Mouse (Mus musculus): ENCODE data around the gene Msmo1. TPM values are rescaled to one million over a fixed set of nuclear protein-coding genes. Genes with fewer than 3 reads are reported as not detected.

Msmo1 gene
- polyA plus RNA-seq, 1 experiment from 2014 or later, result 180 TPM

DNA sequence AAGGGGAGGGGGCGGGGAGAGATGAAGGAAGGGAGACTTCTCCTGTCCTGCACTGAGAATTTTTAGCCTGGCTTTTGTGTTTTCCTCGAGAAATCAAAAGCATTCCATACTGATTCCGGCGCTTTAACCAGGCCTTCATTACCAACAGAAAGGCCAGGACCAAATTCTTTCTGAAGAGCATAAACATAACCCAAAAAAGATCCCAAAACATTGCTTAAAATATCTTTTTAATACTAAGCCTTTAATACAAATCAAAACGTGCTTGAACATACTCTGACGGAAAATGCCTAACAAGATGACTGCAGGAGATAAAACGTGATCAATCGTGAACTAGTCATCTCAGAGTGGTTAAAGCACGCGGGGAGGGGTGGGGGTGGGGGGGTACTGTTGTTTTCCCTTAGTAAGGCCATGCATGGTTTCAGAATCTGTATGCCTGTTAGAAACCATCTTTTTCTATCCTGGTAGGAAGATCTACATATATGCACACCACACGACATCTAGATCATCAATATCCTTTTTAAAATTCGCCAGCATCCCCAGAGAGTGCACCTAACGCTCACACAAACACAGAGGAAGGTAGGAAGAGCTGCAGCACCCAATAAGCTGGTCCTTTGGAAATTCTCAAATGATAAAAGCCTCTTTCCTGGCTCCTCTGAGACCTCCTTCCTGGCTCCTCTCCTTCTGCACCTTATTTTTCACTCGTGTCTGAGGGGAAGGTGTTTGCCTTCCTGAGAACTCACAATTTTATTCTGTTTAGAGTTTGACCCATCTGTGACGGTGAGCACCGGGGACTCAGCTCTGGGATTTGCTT lies 41.8 kb downstream of the Msmo1 start:
- Histone ChIP-seq H3K36me3 (replicated peaks; ENCODE audit: control insufficient read depth, insufficient read depth) (no peaks in the 10 kb centered on the region), H3K4me1 (replicated peaks; ENCODE audit: control insufficient read depth, insufficient read depth, low read length) (peaks cover 20% of the 10 kb centered on the region), H3K4me2 (replicated peaks) (peak overlapping the region; percentile 53), H3K27ac (peak overlapping the region; percentile 98), H3K4me3 (replicated peaks; ENCODE audit: low read length) (peak overlapping the region; percentile 73), H3K9me3 (ENCODE audit: control insufficient read depth, low read length) (no peaks in the 10 kb centered on the region), H3K9ac (peak overlapping the region; percentile 95), H3K27me3 (ENCODE audit: control insufficient read depth, insufficient read depth, low read length) (no peaks in the 10 kb centered on the region)
- WGBS, result 6% methylated on average over 16 of the region's 16 CpGs
- ATAC-seq (ENCODE audit: low FRiP score) (peak; percentile 10; the same call in 1 of the 2 replicates), DNase-seq (ENCODE audit: low spot score) (peak; percentile 53)

- H3K27ac ChIP-seq, result peak overlapping the region; percentile 49; the same call in 1 of the 2 replicates
- H3K27me3 ChIP-seq (ENCODE audit: control insufficient read depth, insufficient read depth, low read length), result no peaks in the 10 kb centered on the region
- H3K4me3 ChIP-seq (replicated peaks; ENCODE audit: low read length), result peak overlapping the region; percentile 73
- peak overlapping the region; percentile 95 for H3K9ac ChIP-seq
- peaks cover 20% of the 10 kb centered on the region for H3K4me1 ChIP-seq (replicated peaks; ENCODE audit: control insufficient read depth, insufficient read depth, low read length)
- 58% methylated on average over 6 of the region's 6 CpGs for WGBS
- no peaks in the 10 kb centered on the region for H3K36me3 ChIP-seq (replicated peaks; ENCODE audit: control insufficient read depth, insufficient read depth)
- H3K4me2 ChIP-seq (replicated peaks), result peak overlapping the region; percentile 53
- ATAC-seq (ENCODE audit: low FRiP score), result no peak
- DNase-seq (ENCODE audit: low spot score), result no peak
- no peaks in the 10 kb centered on the region for H3K9me3 ChIP-seq (ENCODE audit: control insufficient read depth, low read length)
These were observed 42.7 kb downstream of the Msmo1 start for GRCm38 (mm10) chr8:64690845-64691244.

GRCm38 (mm10) chr8:64690306-64690705 lies 43.3 kb downstream of the Msmo1 start:
- no peak overlapping the region for H3K27ac ChIP-seq
- DNase-seq (ENCODE audit: low spot score) (no peak), ATAC-seq (ENCODE audit: low FRiP score) (no peak)
- peak overlapping the region; percentile 53 for H3K4me2 ChIP-seq (replicated peaks)
- no peaks in the 10 kb centered on the region for H3K27me3 ChIP-seq (ENCODE audit: control insufficient read depth, insufficient read depth, low read length)
- peaks cover 20% of the 10 kb centered on the region for H3K4me1 ChIP-seq (replicated peaks; ENCODE audit: control insufficient read depth, insufficient read depth, low read length)
- WGBS, result 74% methylated on average over 6 of the region's 6 CpGs
- H3K9me3 ChIP-seq (ENCODE audit: control insufficient read depth, low read length), result no peaks in the 10 kb centered on the region
- H3K4me3 ChIP-seq (replicated peaks; ENCODE audit: low read length), result peak overlapping the region; percentile 73
- H3K9ac ChIP-seq, result peak overlapping the region; percentile 95
- no peaks in the 10 kb centered on the region for H3K36me3 ChIP-seq (replicated peaks; ENCODE audit: control insufficient read depth, insufficient read depth)

GRCm38 (mm10) chr8:64688741-64689140 lies 44.9 kb downstream of the Msmo1 start:
- Histone ChIP-seq H3K36me3 (replicated peaks; ENCODE audit: control insufficient read depth, insufficient read depth) (no peaks in the 10 kb centered on the region), H3K27ac (no peak overlapping the region), H3K4me1 (replicated peaks; ENCODE audit: control insufficient read depth, insufficient read depth, low read length) (peaks cover 20% of the 10 kb centered on the region), H3K4me3 (replicated peaks; ENCODE audit: low read length) (no peak overlapping the region), H3K9me3 (ENCODE audit: control insufficient read depth, low read length) (no peaks in the 10 kb centered on the region), H3K9ac (no peak overlapping the region), H3K4me2 (replicated peaks) (no peak overlapping the region), H3K27me3 (ENCODE audit: control insufficient read depth, insufficient read depth, low read length) (no peaks in the 10 kb centered on the region)
- DNase-seq (ENCODE audit: low spot score), result no peak
- 68% methylated on average over 4 of the region's 4 CpGs for WGBS
- no peak for ATAC-seq (ENCODE audit: low FRiP score)

- no peak overlapping the region for H3K4me3 ChIP-seq (replicated peaks; ENCODE audit: low read length)
- H3K4me1 ChIP-seq (replicated peaks; ENCODE audit: control insufficient read depth, insufficient read depth, low read length), result peaks cover 20% of the 10 kb centered on the region
- H3K27ac ChIP-seq, result no peak overlapping the region
- H3K9ac ChIP-seq, result no peak overlapping the region
- DNase-seq (ENCODE audit: low spot score) (no peak), ATAC-seq (ENCODE audit: low FRiP score) (no peak)
- H3K27me3 ChIP-seq (ENCODE audit: control insufficient read depth, insufficient read depth, low read length), result no peaks in the 10 kb centered on the region
- H3K9me3 ChIP-seq (ENCODE audit: control insufficient read depth, low read length), result no peaks in the 10 kb centered on the region
- H3K36me3 ChIP-seq (replicated peaks; ENCODE audit: control insufficient read depth, insufficient read depth), result no peaks in the 10 kb centered on the region
- no peak overlapping the region for H3K4me2 ChIP-seq (replicated peaks)
- WGBS, result 80% methylated on average over 3 of the region's 3 CpGs
These were observed 45.4 kb downstream of the Msmo1 start for GRCm38 (mm10) chr8:64688161-64688560.

DNA sequence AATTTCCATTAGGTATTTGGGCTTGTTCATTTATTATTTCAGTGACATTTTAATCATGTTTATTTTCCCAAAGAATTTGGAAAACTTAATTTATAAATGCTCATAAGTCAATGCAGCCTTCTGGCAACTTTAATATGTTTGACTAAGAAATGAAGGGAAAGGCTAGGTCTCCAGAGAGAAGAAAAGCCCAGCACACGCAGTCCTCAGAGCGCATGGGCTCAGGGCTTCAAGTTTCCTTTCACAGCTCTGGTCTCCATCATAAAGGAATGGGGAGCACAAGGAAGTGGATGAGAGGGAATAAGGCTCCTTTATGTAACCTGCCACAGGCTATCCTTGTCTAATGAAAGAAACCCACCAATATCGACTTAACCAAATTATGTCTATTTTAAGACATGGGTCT lies 51.1 kb downstream of the Msmo1 start:
- Histone ChIP-seq H3K4me3 (replicated peaks; ENCODE audit: low read length) (no peak overlapping the region), H3K9me3 (ENCODE audit: control insufficient read depth, low read length) (no peaks in the 10 kb centered on the region), H3K27ac (no peak overlapping the region), H3K4me1 (replicated peaks; ENCODE audit: control insufficient read depth, insufficient read depth, low read length) (no peaks in the 10 kb centered on the region), H3K27me3 (ENCODE audit: control insufficient read depth, insufficient read depth, low read length) (no peaks in the 10 kb centered on the region), H3K9ac (no peak overlapping the region), H3K4me2 (replicated peaks) (no peak overlapping the region), H3K36me3 (replicated peaks; ENCODE audit: control insufficient read depth, insufficient read depth) (peaks cover 6% of the 10 kb centered on the region; the same call in 1 of the 2 replicates)
- no peak for DNase-seq (ENCODE audit: low spot score)
- 77% methylated on average over 3 of the region's 3 CpGs for whole genome bisulfite sequencing
- no peak for ATAC-seq (ENCODE audit: low FRiP score)

- Histone ChIP-seq H3K4me2 (replicated peaks) (no peak overlapping the region), H3K27me3 (ENCODE audit: control insufficient read depth, insufficient read depth, low read length) (no peaks in the 10 kb centered on the region), H3K9me3 (ENCODE audit: control insufficient read depth, low read length) (no peaks in the 10 kb centered on the region), H3K4me1 (replicated peaks; ENCODE audit: control insufficient read depth, insufficient read depth, low read length) (no peaks in the 10 kb centered on the region; the same call in 1 of the 2 replicates), H3K27ac (no peak overlapping the region), H3K36me3 (replicated peaks; ENCODE audit: control insufficient read depth, insufficient read depth) (peaks cover 5% of the 10 kb centered on the region; the same call in 1 of the 2 replicates), H3K9ac (no peak overlapping the region), H3K4me3 (replicated peaks; ENCODE audit: low read length) (no peak overlapping the region)
- ATAC-seq (ENCODE audit: low FRiP score), result no peak
- no peak for DNase-seq (ENCODE audit: low spot score)
- WGBS, result 82% methylated on average over 2 of the region's 2 CpGs
These were observed 57.2 kb downstream of the Msmo1 start for GRCm38 (mm10) chr8:64676381-64676780.

DNA sequence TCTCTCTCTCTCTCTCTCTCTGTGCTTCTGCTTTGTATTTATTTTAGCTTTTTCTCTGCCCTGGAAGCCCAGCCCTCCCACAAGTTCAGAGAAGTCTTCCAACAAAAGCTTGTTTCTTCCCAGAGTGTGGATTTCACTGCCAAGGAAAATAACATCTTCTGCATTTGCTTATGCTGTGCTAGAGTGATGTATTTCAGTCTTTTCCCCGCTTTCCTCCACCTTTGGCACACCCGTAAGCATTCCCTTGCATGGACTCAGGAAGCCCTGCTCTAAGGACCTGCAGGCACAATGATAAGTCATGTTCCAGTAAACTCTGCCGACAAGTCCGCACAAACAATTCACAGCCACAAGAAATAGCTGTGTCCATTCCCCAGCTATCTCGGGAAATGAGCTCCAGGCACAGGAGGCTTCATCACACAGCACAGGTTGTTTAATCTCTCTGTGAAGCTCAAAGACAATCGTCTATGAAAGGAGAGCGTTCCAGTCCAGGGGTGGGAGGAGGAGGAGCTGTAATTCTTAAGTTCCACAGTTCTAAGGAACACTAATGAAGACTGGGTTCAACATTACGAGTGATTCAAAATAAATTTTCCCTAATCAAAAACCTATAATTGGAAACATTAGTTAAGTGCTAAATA lies 58.5 kb downstream of the Msmo1 start:
- no peak overlapping the region for H3K4me3 ChIP-seq (replicated peaks; ENCODE audit: low read length)
- WGBS, result 78% methylated on average over 8 of the region's 8 CpGs
- no peak overlapping the region for H3K4me2 ChIP-seq (replicated peaks)
- no peaks in the 10 kb centered on the region for H3K36me3 ChIP-seq (replicated peaks; ENCODE audit: control insufficient read depth, insufficient read depth)
- no peaks in the 10 kb centered on the region; the same call in 1 of the 2 replicates for H3K4me1 ChIP-seq (replicated peaks; ENCODE audit: control insufficient read depth, insufficient read depth, low read length)
- H3K9ac ChIP-seq, result no peak overlapping the region
- no peak for DNase-seq (ENCODE audit: low spot score)
- no peaks in the 10 kb centered on the region for H3K9me3 ChIP-seq (ENCODE audit: control insufficient read depth, low read length)
- no peaks in the 10 kb centered on the region for H3K27me3 ChIP-seq (ENCODE audit: control insufficient read depth, insufficient read depth, low read length)
- no peak overlapping the region for H3K27ac ChIP-seq
- ATAC-seq (ENCODE audit: low FRiP score), result no peak

DNA sequence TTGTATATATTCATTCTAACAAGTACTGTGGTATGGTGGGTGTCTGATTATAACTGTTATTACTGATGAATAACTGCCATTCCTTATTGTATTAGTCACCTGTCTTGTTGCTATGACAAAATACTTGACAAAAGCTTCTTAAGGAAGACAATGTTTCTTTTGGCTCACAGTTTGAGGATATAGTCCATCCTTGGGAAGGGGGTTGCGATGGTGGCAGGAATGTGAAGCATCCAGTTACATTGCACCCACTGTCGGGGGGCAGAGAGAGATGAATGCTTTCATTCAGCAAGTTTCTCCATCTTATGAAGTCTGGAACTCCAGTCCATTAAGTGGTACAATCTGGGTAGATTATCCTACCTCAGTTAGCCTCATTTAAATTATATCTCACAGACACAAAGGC lies 60.7 kb downstream of the Msmo1 start:
- no peak for DNase-seq (ENCODE audit: low spot score)

More for the DNA sequence above, 60.7 kb downstream of the Msmo1 start:
- Histone ChIP-seq H3K27me3 (ENCODE audit: control insufficient read depth, insufficient read depth, low read length) (no peaks in the 10 kb centered on the region), H3K4me2 (replicated peaks) (no peak overlapping the region), H3K4me3 (replicated peaks; ENCODE audit: low read length) (no peak overlapping the region), H3K36me3 (replicated peaks; ENCODE audit: control insufficient read depth, insufficient read depth) (no peaks in the 10 kb centered on the region), H3K27ac (no peak overlapping the region), H3K9me3 (ENCODE audit: control insufficient read depth, low read length) (no peaks in the 10 kb centered on the region), H3K9ac (no peak overlapping the region), H3K4me1 (replicated peaks; ENCODE audit: control insufficient read depth, insufficient read depth, low read length) (no peaks in the 10 kb centered on the region; the same call in 1 of the 2 replicates)
- ATAC-seq (ENCODE audit: low FRiP score), result no peak
- WGBS, result 68% methylated on average over 2 of the region's 2 CpGs
